Mouse (Mus musculus): ENCODE data around the gene Lypd3.
"Not testable (repeated sequence)": the region's sequence is repeated elsewhere in the genome, so short reads cannot be mapped to it uniquely, and the experiment has no call there.

Lypd3 gene

GRCm38 (mm10) chr7:24612308-24612910 is 23.9 kb upstream of the Lypd3 start:
- no peak for DNase-seq (ENCODE audit: low read depth)

- DNase-seq (ENCODE audit: low read depth) = peak; percentile 94
Measured at GRCm38 (mm10) chr7:24614816-24615215, 21.5 kb upstream of the Lypd3 start.

GRCm38 (mm10) chr7:24617763-24618162 is 18.6 kb upstream of the Lypd3 start:
- DNase-seq (ENCODE audit: low read depth) = peak; percentile 88

- not testable (repeated sequence) for DNase-seq (ENCODE audit: low read depth)
Measured at GRCm38 (mm10) chr7:24618374-24618773, 18.0 kb upstream of the Lypd3 start.

- no peak for DNase-seq (ENCODE audit: low read depth)
Measured at GRCm38 (mm10) chr7:24619671-24620397, 16.5 kb upstream of the Lypd3 start.

GRCm38 (mm10) chr7:24621193-24621592 is 15.2 kb upstream of the Lypd3 start:
- DNase-seq (ENCODE audit: low read depth) = no peak

GRCm38 (mm10) chr7:24622967-24623366 is 13.4 kb upstream of the Lypd3 start:
- DNase-seq (ENCODE audit: low read depth) = no peak

GRCm38 (mm10) chr7:24628685-24629610 is 7.4 kb upstream of the Lypd3 start:
- DNase-seq (ENCODE audit: low read depth) = peak; percentile 55

GRCm38 (mm10) chr7:24629672-24630071 is 6.7 kb upstream of the Lypd3 start:
- DNase-seq (ENCODE audit: low read depth) = no peak

GRCm38 (mm10) chr7:24630116-24630880 is 6.1 kb upstream of the Lypd3 start:
- DNase-seq (ENCODE audit: low read depth) = no peak

GRCm38 (mm10) chr7:24637046-24637445 is 696 bp downstream of the Lypd3 start:
- DNase-seq (ENCODE audit: low read depth) = no peak

- no peak for DNase-seq (ENCODE audit: low read depth)
Measured at GRCm38 (mm10) chr7:24638026-24638856, 1.9 kb downstream of the Lypd3 start.

- DNase-seq (ENCODE audit: low read depth) = no peak
Measured at GRCm38 (mm10) chr7:24640450-24640849, 4.1 kb downstream of the Lypd3 start.

- DNase-seq (ENCODE audit: low read depth) = peak; percentile 79
Measured at GRCm38 (mm10) chr7:24642491-24642890, 6.1 kb downstream of the Lypd3 start.

GRCm38 (mm10) chr7:24644492-24644891 is 8.1 kb downstream of the Lypd3 start:
- no peak for DNase-seq (ENCODE audit: low read depth)

- peak; percentile 60 for DNase-seq (ENCODE audit: low read depth)
Measured at GRCm38 (mm10) chr7:24644996-24645395, 8.6 kb downstream of the Lypd3 start.

- no peak for DNase-seq (ENCODE audit: low read depth)
Measured at GRCm38 (mm10) chr7:24646486-24646885, 10.1 kb downstream of the Lypd3 start.

GRCm38 (mm10) chr7:24653681-24654080 is 17.3 kb downstream of the Lypd3 start:
- peak; percentile 61 for DNase-seq (ENCODE audit: low read depth)

- no peak for DNase-seq (ENCODE audit: low read depth)
Measured at GRCm38 (mm10) chr7:24659737-24660357, 23.5 kb downstream of the Lypd3 start.

- DNase-seq (ENCODE audit: low read depth) = peak; percentile 46
Measured at GRCm38 (mm10) chr7:24661118-24661904, 25.0 kb downstream of the Lypd3 start.
